Mouse (Mus musculus) G1E (cell line): ENCODE results near the gene Gprasp1.

Source experiments
- CTCF ChIP-seq: IDR thresholded peaks from 2 replicates; pipeline ENCODE4 v1.5.1; 2012; ENCODE audit warnings: low read depth, low read length, inconsistent platforms, mixed read lengths
- GATA1 ChIP-seq: IDR thresholded peaks from 2 replicates; pipeline ENCODE4 v1.6.1; 2012; ENCODE audit warnings: borderline replicate concordance, low read length, inconsistent platforms, mixed read lengths
- TAL1 ChIP-seq: conservative IDR thresholded peaks from 2 replicates; pipeline ENCODE4 v1.6.1; 2012; ENCODE audit warnings: low read depth, low read length, inconsistent platforms, mixed read lengths

GRCm38 (mm10) chrX:135837896-135838295 is 95.4 kb downstream of the Gprasp1 start:
- TF ChIP-seq CTCF (no peak), GATA1 (no peak), TAL1 (no peak)
